Mouse (Mus musculus) testis, adult 2 months (tissue): ENCODE results near the gene Zfp697.

Experiments used
- CTCF ChIP-seq: fragments of 200-500 bp; IDR thresholded peaks from 2 replicates; pipeline ENCODE4 v1.5.1; 2012; ENCODE audit warnings: low read depth, mild to moderate bottlenecking, inconsistent platforms, low read length, moderate library complexity; ENCODE audit not compliant: control insufficient read depth, insufficient read depth, insufficient replicate concordance
- POLR2A ChIP-seq: fragments of 200-500 bp; IDR thresholded peaks from 2 replicates; pipeline ENCODE4 v1.6.1; 2012; ENCODE audit warnings: low read depth, mild to moderate bottlenecking, inconsistent platforms, low read length, moderate library complexity; ENCODE audit not compliant: control insufficient read depth

DNA sequence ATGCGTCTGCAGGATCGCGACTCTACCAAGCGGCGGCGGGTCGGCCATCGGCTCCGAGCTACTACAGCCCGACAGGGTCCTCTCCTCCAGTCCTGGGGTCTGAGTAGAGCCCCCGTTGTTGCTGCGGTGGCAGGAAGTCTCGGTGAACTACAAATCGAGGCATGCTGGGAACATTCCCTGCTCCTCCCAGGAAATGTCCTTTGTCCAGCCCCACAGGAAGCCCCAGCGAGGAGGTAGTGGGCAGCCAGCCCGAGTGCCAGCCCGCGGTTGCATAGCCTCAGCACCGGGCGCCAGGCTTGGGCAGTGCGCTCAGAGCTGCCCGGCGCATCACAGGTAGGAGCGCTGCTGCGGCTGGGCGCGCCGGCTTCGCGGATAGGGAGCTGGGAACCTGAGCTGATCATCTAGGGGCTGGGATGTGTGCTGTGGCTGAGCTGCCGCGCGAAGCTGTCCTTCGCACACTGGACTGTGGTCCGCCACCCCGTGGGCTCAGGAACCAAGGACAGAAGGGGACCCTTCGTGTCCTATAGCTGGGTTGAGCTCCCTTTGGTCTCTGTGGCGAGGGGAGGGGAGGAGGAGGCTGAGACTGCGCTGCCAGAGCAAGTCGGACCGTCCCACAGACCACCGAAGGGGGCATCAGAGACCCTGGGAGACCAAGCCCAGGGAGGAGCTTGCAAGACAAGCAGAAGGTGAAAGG is at the start of gene Zfp697:
- TF ChIP-seq CTCF (no peak), POLR2A (peak; percentile 58; the same call in 1 of the 2 replicates)
